Mouse (Mus musculus): ENCODE data around the gene Cpm. TPM values are rescaled to one million over a fixed set of nuclear protein-coding genes. Genes with fewer than 3 reads are reported as not detected.
"Not testable (repeated sequence)": the region's sequence is repeated elsewhere in the genome, so short reads cannot be mapped to it uniquely, and the experiment has no call there.

The Cpm gene
- polyA plus RNA-seq, 1 experiment: 0.07 TPM

DNA sequence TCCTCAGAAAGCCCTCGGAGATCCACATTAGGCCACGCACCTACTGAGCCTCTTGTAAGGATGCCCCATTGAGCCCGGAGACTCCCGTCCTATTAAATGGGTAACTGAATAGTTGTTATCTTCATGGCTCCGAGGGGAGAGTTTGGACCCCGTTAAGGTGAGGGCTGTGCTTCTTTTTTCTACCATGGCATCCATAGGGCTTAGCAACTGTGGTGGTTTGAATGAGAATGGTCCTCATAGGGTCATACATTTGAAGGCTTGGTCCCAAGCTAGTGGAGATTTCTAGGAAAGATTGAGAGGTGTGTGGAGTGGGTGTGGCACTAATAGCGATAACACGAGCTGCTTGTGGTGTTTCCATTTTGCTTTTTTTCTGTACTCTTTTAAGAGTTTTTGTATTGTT, 14.1 kb upstream of the Cpm start:
- Histone ChIP-seq H3ac (ENCODE audit: control insufficient read depth, insufficient read length) (no peak overlapping the region), H3K4me2 (ENCODE audit: low read depth) (no peak overlapping the region), H3K4me3 (no peak overlapping the region), H3K79me2 (ENCODE audit: control insufficient read depth, insufficient read depth) (no peaks in the 10 kb centered on the region), H3K27me3 (ENCODE audit: control insufficient read depth, insufficient read depth, insufficient read length) (peaks cover 10% of the 10 kb centered on the region), H3K36me3 (ENCODE audit: control insufficient read depth, insufficient read depth) (no peaks in the 10 kb centered on the region)
- TF ChIP-seq POLR2A (IDR thresholded peaks at IDR 0.05; ENCODE audit: insufficient read length, low read depth) (no peak), MAX (IDR thresholded peaks at IDR 0.05; ENCODE audit: low read depth) (no peak), TCF12 (IDR thresholded peaks at IDR 0.05; ENCODE audit: insufficient read depth, poor library complexity, severe bottlenecking) (no peak), CEBPB (IDR thresholded peaks at IDR 0.05; ENCODE audit: insufficient read depth, poor library complexity, severe bottlenecking) (no peak), E2F4 (IDR thresholded peaks at IDR 0.05; ENCODE audit: insufficient read depth) (no peak), TCF3 (IDR thresholded peaks at IDR 0.05; ENCODE audit: insufficient read length, low read depth) (no peak), REST (IDR thresholded peaks at IDR 0.05; ENCODE audit: insufficient read depth, insufficient read length) (no peak), POLR2AphosphoS2 (IDR thresholded peaks at IDR 0.05; ENCODE audit: insufficient read length, low read depth) (no peak), MYOD1 (IDR thresholded peaks at IDR 0.05; ENCODE audit: control insufficient read depth in 1 of 3, insufficient read length in 2 of 3, low read depth in 2 of 3) (no peak), USF1 (IDR thresholded peaks at IDR 0.05; ENCODE audit: low read depth) (no peak), MYOG (IDR thresholded peaks at IDR 0.05; ENCODE audit: control insufficient read depth in 1 of 3, insufficient read depth in 1 of 3, insufficient read length in 2 of 3, low read depth in 2 of 3) (no peak), SRF (IDR thresholded peaks at IDR 0.05; ENCODE audit: control insufficient read depth, insufficient read length, low read depth) (no peak)

DNA sequence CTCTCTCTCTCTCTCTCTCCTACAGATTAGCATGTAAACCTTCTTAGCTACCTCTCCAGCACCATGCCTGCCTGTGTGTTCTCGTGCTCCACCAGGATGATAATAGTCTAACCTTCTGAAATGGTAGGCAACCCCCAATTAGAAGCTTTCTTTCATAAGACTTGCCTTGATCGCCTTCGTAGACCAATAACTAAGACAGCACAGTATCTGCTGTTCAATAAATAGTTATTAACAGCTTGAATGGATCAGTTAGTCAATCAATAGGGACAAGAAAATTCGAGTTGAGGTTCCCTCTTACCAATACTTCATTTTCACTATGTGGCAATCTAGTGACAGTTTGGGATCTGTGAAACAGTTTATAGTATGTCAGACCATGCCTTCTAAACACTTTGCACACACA, 13.6 kb upstream of the Cpm start:
- TF ChIP-seq POLR2A (IDR thresholded peaks at IDR 0.05; ENCODE audit: insufficient read length, low read depth) (no peak), MAX (IDR thresholded peaks at IDR 0.05; ENCODE audit: low read depth) (no peak), E2F4 (IDR thresholded peaks at IDR 0.05; ENCODE audit: insufficient read depth) (no peak)
- Histone ChIP-seq H3K4me3 (no peak overlapping the region), H3K36me3 (ENCODE audit: control insufficient read depth, insufficient read depth) (no peaks in the 10 kb centered on the region), H3ac (ENCODE audit: control insufficient read depth, insufficient read length) (no peak overlapping the region), H3K79me2 (ENCODE audit: control insufficient read depth, insufficient read depth) (no peaks in the 10 kb centered on the region), H3K27me3 (ENCODE audit: control insufficient read depth, insufficient read depth, insufficient read length) (peaks cover 10% of the 10 kb centered on the region), H3K4me2 (ENCODE audit: low read depth) (no peak overlapping the region)

DNA sequence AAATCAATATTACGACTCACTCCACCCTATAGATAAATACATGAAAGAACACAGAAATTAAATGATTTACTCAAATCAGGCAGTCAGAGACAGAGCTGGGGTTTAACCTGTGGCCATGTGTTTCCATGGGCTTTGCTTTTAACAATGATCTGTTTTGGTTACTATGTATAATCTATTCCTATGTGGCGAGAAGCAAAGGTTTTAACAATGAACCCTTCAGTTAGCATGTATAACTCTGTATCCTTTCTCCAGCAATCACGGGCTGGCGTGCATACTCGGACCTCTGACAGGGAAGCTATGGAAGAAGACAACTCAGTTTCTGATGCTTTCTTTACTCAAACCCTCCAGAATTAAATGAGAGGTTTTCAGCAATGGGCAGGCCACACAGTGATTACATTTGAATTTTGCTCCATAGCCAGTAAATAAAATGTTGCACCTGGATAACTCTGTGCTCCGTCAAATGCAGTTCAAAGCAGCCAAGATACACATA, 13.1 kb upstream of the Cpm start:
- Histone ChIP-seq H3K79me2 (ENCODE audit: control insufficient read depth, insufficient read depth) (no peaks in the 10 kb centered on the region), H3K4me3 (no peak overlapping the region), H3K27me3 (ENCODE audit: control insufficient read depth, insufficient read depth, insufficient read length) (peaks cover 10% of the 10 kb centered on the region), H3K36me3 (ENCODE audit: control insufficient read depth, insufficient read depth) (no peaks in the 10 kb centered on the region), H3K4me2 (ENCODE audit: low read depth) (no peak overlapping the region), H3ac (ENCODE audit: control insufficient read depth, insufficient read length) (no peak overlapping the region)
- no peak for TF ChIP-seq POLR2A (IDR thresholded peaks at IDR 0.05; ENCODE audit: insufficient read length, low read depth)
- no peak for TF ChIP-seq MYOD1 (IDR thresholded peaks at IDR 0.05; ENCODE audit: control insufficient read depth in 1 of 3, insufficient read length in 2 of 3, low read depth in 2 of 3)
- TF ChIP-seq SRF (IDR thresholded peaks at IDR 0.05; ENCODE audit: control insufficient read depth, insufficient read length, low read depth): no peak
- no peak for TF ChIP-seq TCF12 (IDR thresholded peaks at IDR 0.05; ENCODE audit: insufficient read depth, poor library complexity, severe bottlenecking)
- no peak for TF ChIP-seq USF1 (IDR thresholded peaks at IDR 0.05; ENCODE audit: low read depth)
- TF ChIP-seq TCF3 (IDR thresholded peaks at IDR 0.05; ENCODE audit: insufficient read length, low read depth): no peak

GRCm38 (mm10) chr10:117616765-117617164, 12.5 kb upstream of the Cpm start:
- not testable (repeated sequence) for H3K79me2 ChIP-seq (ENCODE audit: control insufficient read depth, insufficient read depth); H3K4me3 ChIP-seq; H3K4me2 ChIP-seq (ENCODE audit: low read depth); H3ac ChIP-seq (ENCODE audit: control insufficient read depth, insufficient read length); H3K36me3 ChIP-seq (ENCODE audit: control insufficient read depth, insufficient read depth)
- peaks cover 10% of the 10 kb centered on the region for H3K27me3 ChIP-seq (ENCODE audit: control insufficient read depth, insufficient read depth, insufficient read length)

- no peak overlapping the region for H3K4me2 ChIP-seq (ENCODE audit: low read depth)
- TF ChIP-seq SRF (IDR thresholded peaks at IDR 0.05; ENCODE audit: control insufficient read depth, insufficient read length, low read depth) (no peak), E2F4 (IDR thresholded peaks at IDR 0.05; ENCODE audit: insufficient read depth) (no peak), USF1 (IDR thresholded peaks at IDR 0.05; ENCODE audit: low read depth) (no peak), MYOD1 (IDR thresholded peaks at IDR 0.05; ENCODE audit: control insufficient read depth in 1 of 3, insufficient read length in 2 of 3, low read depth in 2 of 3) (no peak), POLR2AphosphoS2 (IDR thresholded peaks at IDR 0.05; ENCODE audit: insufficient read length, low read depth) (no peak), CEBPB (IDR thresholded peaks at IDR 0.05; ENCODE audit: insufficient read depth, poor library complexity, severe bottlenecking) (no peak), TCF12 (IDR thresholded peaks at IDR 0.05; ENCODE audit: insufficient read depth, poor library complexity, severe bottlenecking) (no peak), REST (IDR thresholded peaks at IDR 0.05; ENCODE audit: insufficient read depth, insufficient read length) (no peak), POLR2A (IDR thresholded peaks at IDR 0.05; ENCODE audit: insufficient read length, low read depth) (no peak), MAX (IDR thresholded peaks at IDR 0.05; ENCODE audit: low read depth) (no peak), TCF3 (IDR thresholded peaks at IDR 0.05; ENCODE audit: insufficient read length, low read depth) (no peak), MYOG (IDR thresholded peaks at IDR 0.05; ENCODE audit: control insufficient read depth in 1 of 3, insufficient read depth in 1 of 3, insufficient read length in 2 of 3, low read depth in 2 of 3) (no peak)
- H3K79me2 ChIP-seq (ENCODE audit: control insufficient read depth, insufficient read depth): no peaks in the 10 kb centered on the region
- H3K36me3 ChIP-seq (ENCODE audit: control insufficient read depth, insufficient read depth): no peaks in the 10 kb centered on the region
- no peak overlapping the region for H3K4me3 ChIP-seq
- H3ac ChIP-seq (ENCODE audit: control insufficient read depth, insufficient read length): no peak overlapping the region
- H3K27me3 ChIP-seq (ENCODE audit: control insufficient read depth, insufficient read depth, insufficient read length): peaks cover 8% of the 10 kb centered on the region
Measured at GRCm38 (mm10) chr10:117617568-117618345, 11.5 kb upstream of the Cpm start.
